Mouse (Mus musculus): ENCODE measurements around the gene Snrnp48.

The Snrnp48 gene

DNA sequence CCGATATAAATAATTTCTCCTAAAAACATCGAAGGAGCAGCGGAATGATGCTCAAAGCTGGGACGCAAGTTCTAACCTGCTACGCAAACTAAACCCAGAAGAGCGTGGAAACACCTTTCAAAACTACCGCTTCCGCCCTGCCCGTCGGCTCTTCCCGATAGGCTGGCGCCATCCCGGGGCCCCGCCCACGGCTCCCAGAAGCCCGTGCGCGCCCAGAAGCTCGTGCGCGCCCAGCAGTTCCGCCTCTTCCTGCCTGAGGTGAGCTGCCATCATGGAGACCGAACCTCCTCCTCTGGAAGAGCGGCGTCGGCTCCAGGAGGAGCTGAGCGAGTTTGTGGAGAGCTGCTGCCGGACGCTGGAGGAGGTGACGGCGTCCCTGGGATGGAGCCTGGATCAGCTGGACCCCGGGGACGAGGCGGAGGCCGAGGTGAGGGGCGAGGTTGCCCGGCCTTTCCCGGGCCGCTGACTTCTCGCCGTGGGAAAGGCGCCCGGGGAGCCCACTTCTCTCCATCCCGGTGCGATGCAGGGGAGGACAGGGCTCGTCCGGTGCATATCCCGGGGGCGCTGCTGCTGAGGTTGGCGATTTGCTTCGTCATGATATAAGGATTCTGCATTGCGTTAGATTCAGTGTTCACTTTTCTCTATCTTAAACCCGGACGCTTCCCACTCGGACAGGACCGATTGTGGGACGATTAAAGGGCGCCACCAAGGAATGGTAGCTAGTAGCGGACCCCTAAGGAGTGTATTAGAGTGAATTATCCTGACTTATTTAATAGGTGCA, at the start of gene Snrnp48:
TSS of gene Snrnp48 (plus strand) at position 237 of the 781 bp plus-strand sequence.
- DNase-seq, result peak; percentile 91 to 94

DNA sequence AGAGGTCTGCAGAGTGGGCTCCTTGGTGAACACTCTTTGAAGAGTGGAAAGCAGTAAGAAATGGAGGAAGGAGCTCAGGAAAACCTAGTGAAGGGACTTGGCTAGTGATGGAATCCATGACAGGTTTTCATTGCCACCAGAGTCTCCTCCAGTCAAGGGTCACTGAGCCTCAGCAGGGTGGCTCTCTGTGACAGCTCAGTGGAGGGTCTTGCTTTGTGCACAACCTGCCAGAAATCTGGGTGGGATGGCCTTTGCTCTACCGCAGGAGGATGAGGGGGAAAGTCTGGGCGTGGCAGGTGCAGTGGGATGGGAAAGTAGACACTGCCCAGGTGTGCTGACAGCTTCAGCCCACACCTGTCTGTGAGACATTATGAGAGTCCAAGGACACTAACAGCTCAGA, 49.2 kb upstream of the Snrnp48 start:
- DNase-seq, result no peak

DNA sequence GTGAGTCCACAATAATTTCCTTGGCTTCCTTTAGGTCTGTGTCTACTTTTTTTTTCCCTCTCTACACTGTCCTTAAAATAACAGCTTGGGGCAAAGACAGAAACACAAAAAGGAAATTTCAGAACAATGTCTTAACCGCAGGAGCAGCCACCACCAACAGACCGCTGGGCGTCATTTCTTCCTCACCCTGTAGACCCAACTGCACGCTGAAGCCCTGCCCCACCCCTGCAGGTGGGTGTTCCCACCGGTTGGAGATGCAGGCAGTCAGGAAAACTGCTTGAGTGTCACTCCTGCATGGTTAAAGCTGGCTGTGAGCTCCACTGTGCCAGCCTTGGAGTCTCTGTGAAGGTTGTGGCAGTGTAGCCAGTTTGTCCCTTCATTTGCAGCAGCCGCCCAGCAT, 47.1 kb upstream of the Snrnp48 start:
- DNase-seq, result no peak

DNA sequence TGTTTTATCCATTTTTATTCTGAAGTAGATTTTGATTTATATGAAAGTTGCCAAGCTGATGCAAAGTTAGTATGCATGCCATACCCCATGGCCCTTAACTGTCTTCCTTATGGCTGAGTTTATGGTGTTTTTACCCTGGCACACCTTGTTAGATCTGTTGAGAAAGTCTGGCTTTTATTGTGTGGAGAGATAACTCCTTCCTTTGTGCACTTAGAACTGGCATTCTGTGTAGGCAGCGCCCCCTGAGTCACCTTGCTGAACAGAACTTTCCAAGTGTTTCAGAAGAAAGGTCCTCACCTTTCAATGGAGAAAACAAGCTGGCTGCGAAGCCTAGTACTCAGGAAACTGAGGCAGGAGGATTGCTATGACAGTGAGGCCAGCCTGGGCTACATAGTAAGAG, 42.7 kb upstream of the Snrnp48 start:
- DNase-seq, result no peak

DNA sequence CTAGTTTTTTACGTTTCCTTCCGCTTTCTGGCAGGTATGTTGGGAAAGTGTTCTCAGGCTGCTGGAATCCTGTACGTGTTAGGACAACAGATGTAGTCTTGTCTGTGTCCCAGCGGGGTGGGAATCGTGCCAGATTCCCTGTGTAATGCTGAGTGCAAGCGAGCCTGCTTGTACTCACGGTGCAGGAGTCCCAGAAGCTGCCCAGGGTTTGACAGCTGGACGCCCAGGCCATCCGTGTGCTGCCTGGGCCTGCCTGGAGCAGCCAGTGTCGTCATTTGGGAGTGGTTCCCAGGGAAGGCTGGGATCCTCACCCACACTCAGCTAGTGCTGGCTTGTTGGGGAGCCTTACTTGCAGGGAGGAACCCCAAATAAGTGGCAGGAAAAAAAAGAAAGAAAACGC, 42.1 kb upstream of the Snrnp48 start:
- DNase-seq, result peak; percentile 75 to 82

DNA sequence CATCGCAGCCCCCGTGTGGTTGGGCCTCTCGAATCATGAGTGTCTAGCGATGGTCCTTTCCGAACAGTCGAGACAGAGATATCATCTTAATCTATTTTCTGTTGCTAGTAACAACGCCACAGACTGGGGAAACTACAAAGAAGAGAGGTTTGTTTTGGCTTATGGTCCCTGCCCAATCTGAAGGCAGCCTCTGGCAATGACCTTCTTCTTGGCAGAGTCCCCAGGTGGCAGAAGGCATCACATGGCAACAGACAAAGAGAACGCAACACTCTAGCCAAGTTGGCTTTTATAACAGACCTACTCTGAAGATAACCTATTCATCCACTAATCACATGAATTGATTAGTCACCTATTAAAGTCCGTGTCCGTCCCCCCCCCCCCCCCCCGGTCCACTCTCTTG, 39.8 kb upstream of the Snrnp48 start:
- peak; percentile 85 to 87 for DNase-seq

DNA sequence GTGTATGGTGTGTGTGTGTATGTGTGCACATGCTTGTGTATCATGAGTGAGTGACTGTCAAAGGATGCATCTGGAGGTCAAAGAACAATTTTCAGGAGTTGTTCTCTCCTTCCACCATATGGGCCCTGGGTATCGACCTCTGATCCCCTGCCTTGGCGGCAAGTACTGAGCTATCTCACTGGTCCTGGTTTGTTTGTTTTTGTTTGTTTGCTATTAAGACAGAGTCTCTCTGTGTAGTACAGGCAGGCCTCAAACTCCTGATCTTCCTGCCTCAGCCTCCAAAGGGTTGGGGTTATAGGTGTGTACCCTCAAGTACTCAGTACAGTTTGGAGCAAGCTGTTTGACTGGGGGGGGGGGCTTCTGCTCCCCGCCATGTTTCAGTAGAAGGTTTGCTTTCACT, 37.7 kb upstream of the Snrnp48 start:
- no peak for DNase-seq

DNA sequence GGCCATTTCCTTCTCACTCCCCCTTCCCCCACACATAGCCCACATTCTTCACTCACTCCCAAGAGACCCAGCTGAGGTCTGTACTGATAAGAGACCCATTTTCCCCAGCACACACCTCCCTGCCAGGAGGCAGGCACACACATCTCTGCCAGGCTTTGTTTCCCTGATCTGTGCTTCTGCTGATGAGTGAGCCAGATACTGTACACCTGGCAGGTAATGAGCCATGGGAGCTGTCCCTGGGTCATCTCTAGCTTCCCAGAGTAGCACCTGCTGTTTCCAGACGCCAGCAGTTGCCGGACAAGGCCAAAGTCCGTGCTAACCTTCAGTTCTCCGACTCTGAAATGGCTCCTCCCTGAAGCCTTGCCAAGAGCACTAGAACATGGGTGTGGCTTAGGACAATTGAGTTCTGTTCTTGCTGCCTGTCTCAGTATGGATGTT, 34.0 kb upstream of the Snrnp48 start:
- no peak for DNase-seq

DNA sequence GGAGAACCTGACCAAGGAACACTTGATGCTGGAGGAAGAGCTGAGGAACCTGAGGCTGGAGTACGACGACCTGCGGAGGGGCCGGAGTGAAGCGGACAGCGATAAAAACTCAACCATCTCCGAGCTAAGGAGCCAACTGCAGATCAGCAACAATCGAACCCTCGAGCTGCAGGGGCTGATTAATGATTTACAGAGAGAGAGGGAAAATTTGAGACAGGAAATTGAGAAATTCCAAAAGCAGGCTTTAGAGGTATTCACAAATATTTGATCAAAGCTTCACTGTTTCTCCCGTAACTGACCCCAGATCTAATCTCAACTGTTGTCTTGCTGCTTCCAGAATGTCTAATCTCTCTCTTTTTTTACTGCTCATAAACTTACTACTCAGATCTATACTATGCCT, 11.3 kb upstream of the Snrnp48 start:
- no peak for DNase-seq

DNA sequence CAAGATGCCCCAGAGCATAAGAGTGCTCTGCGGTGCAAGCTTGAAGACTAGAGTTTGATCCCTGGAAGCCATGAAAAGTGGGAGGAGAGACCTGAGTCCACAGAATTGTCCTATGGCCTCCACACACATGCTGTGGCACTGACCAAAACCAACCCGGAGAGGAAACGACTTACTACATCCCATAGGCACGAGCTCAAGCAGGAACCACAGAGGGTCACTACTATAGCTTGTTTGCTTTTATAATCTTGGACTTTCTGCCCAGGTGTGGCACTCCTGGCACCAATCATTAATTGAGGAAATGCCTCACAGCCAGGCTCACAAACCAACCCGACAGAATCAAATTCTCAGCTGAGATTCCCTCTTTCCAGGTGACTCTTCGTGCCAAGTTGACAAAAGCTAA, 3.3 kb upstream of the Snrnp48 start:
- DNase-seq, result no peak

DNA sequence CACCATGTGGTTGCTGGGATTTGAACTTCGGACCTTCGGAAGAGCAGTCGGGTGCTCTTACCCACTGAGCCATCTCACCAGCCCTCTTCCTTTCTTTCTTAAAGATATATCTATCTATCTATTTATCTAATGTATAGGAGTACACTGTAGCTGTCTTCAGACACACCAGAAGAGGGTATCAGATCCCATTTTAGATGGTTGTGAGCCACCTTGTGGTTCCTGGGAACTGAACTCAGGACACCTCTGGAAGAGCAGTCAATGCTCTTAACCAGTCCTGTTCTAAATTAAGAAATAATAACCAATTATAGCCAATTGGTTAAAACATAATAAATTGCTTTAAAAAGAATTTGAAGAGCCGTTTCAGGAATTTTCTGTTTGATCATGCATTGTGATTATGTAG, 567 bp upstream of the Snrnp48 start:
- no peak for DNase-seq

DNA sequence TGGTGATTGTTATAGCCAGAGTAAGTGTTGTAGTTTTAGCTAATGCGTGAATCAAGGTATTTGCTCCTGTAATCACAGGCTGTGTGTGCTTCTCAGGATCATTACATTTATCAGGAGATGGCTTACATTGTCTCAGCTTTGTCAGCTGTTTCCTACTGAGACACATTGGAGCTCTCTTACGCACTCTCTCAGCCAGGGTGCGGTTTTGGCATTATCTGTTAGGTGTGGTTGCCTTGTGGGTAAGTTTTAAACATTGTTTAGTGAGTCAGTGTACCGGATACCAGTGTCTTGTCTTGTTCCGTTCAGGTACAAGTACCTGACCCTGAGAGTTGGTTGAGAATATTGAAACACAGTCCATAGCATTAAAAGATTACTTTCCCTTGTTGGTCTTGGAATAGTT, 6.4 kb downstream of the Snrnp48 start:
- no peak for DNase-seq

DNA sequence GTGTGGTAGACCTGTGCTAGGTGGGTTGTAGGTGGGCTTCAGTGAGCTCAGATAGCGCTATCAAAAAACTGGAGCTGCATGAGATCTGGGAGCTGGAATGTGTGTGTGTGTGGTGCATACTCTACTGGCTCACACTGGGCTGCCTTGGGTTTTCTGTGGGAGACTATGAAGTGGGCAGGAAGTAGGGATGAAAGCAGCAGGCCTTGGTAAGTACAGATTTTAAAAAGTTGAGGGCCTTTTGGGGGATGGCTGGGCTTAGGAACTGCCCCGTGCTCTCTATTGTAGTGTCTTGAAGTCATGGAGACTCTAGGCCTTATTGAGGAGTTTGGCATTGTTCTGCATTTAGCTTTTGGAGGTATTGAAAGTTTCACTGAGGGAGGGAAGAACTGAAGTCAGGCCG, 13.9 kb downstream of the Snrnp48 start:
- no peak for DNase-seq

DNA sequence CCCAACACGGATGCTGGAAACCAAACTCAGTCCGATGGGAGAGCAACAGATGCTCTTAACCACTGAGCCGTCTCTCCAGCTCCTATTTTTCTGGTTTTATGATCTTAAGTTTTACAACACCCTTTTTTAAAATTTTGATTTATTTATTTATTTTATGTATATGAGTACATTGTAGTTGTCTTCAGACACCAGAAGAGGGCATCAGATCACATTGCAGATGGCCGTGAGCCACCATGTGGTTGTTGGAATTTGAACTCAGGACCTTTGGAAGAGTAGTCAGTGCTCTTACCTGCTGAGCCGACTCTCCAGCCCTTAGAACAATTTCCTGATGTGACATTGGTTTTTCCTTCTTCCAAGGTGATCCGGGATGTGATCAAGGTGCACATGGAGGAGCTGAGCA, 15.6 kb downstream of the Snrnp48 start:
- DNase-seq, result no peak

DNA sequence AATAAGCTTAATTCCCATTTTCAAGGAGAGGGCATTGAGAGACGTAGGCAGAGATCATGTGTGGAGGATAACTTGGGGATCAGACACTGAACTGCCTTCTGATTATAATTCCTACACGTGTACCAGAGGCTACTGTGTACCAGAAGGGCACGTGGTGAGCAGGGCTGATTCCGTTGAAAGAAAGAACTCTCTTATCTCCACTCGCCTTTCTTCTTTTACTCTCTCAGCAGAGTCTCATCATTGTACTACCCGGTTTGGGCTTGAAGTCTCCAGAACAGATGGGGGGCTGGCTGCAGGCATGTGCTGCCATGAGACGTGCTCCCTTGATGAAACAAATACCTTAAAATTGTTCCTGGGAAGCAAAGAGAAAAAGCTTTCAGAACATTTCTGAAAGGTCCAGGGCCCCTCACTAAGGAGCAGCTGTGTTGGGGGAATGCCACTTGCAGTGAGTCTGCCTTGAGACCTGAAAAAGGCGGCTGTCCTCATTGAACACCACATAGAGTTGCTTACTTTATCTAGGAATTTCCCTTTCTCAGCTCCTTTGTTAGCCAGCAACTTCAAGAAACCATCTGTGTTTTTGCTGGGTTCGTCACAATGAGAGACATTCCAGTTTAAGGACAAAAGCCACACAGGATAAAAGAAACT, 25.6 kb downstream of the Snrnp48 start:
- no peak for DNase-seq

DNA sequence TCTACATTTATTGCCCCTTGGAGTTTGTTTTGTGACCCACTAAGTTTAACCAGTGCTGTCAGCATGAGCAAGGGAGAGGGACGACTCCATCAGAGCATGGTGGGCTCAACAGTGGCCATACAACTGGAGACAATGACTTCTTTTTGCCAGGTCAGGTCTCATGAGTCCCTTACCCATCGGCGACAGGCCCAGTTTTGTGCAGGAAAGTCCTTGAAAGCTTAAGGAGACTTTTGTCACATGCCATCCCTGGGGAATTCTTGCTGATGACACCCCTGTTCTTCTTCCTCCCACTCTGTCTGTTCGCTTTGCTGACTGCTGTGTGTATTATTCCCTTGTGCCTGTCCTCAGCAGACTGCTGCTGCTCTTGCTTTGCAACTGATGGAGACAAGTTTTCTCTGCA, 27.7 kb downstream of the Snrnp48 start:
- no peak for DNase-seq

DNA sequence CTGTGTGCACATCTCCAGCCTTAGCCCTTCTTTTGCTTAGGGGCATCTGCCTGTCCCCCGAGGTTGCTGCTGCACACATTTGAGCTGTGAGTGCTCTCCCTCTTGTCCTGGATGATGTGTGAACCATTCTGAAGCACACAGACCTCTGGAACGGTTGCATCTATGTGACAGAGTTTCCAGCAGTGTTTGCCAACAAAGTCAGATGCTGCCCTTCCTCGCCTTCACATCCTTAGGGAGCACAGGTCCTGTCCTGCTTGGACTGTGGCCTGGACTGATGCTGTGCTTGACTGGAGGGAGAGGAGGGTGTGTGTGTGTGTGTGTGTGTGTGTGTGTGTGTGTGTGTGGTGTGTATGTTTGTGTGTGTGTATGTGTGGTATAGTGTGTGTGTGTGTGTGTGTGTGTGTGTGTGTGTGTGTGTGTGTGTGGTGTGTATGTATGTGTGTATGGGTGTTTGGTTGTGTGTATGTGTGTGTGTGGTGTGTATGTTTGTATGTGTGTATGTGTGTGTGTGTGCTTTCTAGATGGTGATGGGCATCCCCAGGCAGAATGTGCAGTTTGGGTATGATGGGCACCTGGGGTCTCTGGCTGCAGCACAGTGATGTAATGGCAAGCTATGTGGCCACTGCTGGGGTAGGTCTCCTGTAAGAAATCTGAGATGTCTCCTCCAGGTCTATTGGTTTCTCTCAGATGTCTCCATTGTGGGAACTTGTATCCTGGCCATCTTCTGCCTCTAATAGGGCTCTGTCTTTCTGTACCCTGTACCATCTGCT, 28.3 kb downstream of the Snrnp48 start:
- DNase-seq, result no peak

DNA sequence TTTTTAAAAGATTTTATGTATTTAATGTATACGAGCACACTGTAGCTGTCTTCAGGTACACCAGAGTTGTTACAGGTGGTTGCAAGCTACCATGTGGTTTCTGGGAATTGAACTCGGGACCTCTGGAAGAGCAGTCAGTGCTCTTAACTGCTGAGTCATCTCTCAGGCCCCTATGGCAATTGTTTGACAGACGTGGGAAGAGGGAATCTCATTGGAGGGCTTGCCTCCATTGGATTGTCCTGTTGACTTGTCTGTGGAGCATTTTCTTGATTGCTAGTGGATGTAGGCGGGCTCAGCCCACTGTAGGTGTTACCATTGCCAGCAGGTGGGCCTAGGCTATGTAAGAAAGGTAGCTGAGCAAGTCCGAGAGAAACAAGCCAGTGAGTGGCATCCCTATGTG, 29.9 kb downstream of the Snrnp48 start:
- DNase-seq, result no peak

DNA sequence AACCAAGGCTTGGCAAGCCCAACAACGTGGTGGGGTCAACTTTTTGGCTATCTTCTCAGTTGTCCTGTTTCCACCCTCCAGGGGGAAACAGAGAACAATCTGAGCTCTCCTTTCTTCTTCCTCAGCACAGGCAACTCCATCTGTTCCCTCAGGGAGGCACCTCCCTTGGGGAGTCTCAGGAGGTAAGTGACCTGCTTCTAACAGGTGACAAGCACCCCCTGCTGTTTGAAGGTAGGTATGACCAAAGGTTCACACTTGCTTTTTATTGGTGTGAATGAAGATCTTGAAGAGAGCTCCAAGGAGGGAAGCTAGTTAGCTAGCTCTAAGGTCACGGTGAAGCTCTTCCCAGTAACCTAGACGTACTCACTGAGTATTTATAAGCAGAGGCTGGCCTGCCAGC, 30.6 kb downstream of the Snrnp48 start:
- DNase-seq, result no peak

DNA sequence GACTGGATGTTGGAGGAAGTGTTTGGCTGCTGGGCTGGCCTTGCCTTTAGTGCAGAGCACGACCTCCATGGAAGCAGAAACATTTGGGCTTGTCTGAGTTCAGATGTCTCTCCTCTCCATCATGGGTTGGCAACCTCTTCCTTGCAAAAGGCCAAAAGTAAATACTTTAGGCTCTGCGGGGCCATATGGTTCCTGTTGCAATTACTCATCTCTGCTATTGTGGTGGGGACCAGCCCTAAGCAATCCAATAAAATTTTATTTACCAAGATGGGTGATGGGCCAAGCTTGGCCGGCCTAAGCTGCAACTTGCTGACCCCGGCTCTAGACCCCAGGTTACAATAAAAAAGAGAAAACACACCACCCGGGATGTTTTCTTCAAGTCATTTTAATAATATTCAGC, 43.4 kb downstream of the Snrnp48 start:
- no peak for DNase-seq

DNA sequence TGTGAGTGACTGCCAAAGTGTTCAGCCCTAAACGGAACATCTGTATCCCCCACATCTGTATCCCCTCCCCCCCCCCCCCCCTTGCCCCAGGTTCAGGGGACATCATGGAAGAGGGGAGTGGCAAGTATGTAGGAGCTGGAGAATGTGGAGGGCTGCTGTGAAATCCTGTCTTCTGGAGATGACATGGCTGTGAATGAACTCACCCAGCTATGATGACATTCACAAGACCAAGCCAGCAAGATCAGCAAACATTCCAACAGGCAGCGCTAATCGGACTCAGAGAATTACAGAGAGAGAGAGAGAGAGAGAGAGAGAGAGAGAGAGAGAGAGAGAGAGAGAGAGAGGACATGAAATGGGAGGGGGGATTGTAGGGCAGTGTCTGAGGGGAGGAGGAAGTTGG, 46.5 kb downstream of the Snrnp48 start:
- no peak for DNase-seq

DNA sequence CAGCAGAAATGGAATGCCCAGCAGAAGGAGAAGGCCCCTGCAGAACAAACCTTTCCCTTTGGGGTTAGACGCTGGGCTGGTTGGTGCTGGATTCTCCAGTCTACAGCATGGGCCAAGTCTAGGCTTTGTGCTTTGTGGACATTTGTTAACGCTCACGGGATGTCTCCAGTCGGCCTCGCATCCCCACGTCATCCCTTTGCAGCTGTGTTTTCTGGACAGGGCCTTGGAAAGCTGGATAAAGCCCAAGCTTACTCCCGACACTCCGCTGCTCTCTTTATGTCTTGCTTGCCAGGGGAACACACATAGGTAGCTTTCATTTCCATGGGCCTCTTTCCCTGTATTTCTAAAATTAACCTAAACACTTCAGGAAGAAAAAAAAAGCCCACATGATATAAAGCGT, 49.0 kb downstream of the Snrnp48 start:
- DNase-seq, result peak in 1 of 2 experiments; percentile 4

DNA sequence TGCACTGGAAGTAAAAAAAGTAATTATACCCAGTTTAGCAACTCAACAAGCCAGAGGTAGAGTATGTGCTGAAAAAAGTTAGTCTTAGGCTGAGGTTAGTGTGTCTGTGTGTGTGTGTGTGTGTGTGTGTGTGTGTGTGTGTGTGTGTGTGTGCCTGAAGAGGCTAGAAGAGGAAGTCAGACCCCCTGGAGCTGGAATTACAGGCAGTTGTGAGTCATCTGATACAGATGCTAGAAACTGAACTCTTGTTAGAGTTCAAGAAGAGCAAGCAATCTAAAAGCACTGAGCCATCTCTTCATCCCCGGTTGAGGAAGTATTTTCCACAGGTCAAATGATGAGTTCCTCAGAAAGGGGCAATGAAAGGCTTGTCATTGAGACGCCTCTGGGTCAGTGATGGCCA, 54.2 kb downstream of the Snrnp48 start:
- DNase-seq, result no peak

All from cerebellum, postnatal 10 days (tissue).